Mouse (Mus musculus) kidney, adult 2 months (tissue): ENCODE data around the gene Pkp1. TPM values are rescaled to one million over a fixed set of nuclear protein-coding genes. Genes with fewer than 3 reads are reported as not detected.

Source experiments
- DNase-seq: peaks from one replicate; pipeline ENCODE4 v3.0.0; 2021
- H3K27ac ChIP-seq: fragments of 200-500 bp; 2 replicates; pipeline ENCODE4 v1.5.1; 2012; ENCODE audit warnings: low read depth, low read length, control low read depth, inconsistent platforms; ENCODE audit not compliant: insufficient read depth
- H3K27me3 ChIP-seq: fragments of 200-500 bp; replicated peaks from 2 replicates; pipeline ENCODE4 v1.6.1; 2012; ENCODE audit warnings: mild to moderate bottlenecking, moderate library complexity, low read length, inconsistent platforms; ENCODE audit not compliant: control insufficient read depth, insufficient read depth
- H3K36me3 ChIP-seq: fragments of 200-500 bp; 2 replicates; pipeline ENCODE4 v1.6.1; 2012; ENCODE audit warnings: mild to moderate bottlenecking, moderate library complexity, low read length, inconsistent platforms; ENCODE audit not compliant: control insufficient read depth, insufficient read depth
- H3K4me1 ChIP-seq: fragments of 200-500 bp; 2 replicates; pipeline ENCODE4 v1.6.1; 2011; ENCODE audit warnings: low read length; ENCODE audit not compliant: control insufficient read depth, insufficient read depth
- H3K4me3 ChIP-seq: fragments of 200-500 bp; 2 replicates; pipeline ENCODE4 v1.5.1; 2011; ENCODE audit warnings: mild to moderate bottlenecking, low read depth, low read length, control low read depth; ENCODE audit not compliant: insufficient read depth
- CTCF ChIP-seq: fragments of 200-500 bp; conservative IDR thresholded peaks from 2 replicates; pipeline ENCODE4 v1.5.1; 2011; ENCODE audit warnings: low read depth, mild to moderate bottlenecking, control low read depth, low read length, moderate library complexity, mixed read lengths; ENCODE audit not compliant: insufficient read depth, insufficient read length
- POLR2A ChIP-seq: fragments of 200-500 bp; IDR thresholded peaks from one replicate; pipeline ENCODE4 v1.6.1; 2011; ENCODE audit warnings: low read depth, low read length, control low read depth
- WGBS: fragments of 180-500 bp; shearing (Covaris S2); methylation state at CpG from one replicate; pipeline ENCODE4 v1.1.7; 2018; 5-methylcytosine and 5-hydroxymethylcytosine counted together
- polyA plus RNA-seq: library from polyadenylated mRNA; depleted of rRNA; stranded (reverse); fragments of >200 nt; gene quantifications from 2 replicates; pipeline ENCODE4 v1.2.3, GENCODE M21; 2012; rRNA removed

The Pkp1 gene
- polyA plus RNA-seq: 0.14 and 0.27 TPM in 2 replicates

DNA sequence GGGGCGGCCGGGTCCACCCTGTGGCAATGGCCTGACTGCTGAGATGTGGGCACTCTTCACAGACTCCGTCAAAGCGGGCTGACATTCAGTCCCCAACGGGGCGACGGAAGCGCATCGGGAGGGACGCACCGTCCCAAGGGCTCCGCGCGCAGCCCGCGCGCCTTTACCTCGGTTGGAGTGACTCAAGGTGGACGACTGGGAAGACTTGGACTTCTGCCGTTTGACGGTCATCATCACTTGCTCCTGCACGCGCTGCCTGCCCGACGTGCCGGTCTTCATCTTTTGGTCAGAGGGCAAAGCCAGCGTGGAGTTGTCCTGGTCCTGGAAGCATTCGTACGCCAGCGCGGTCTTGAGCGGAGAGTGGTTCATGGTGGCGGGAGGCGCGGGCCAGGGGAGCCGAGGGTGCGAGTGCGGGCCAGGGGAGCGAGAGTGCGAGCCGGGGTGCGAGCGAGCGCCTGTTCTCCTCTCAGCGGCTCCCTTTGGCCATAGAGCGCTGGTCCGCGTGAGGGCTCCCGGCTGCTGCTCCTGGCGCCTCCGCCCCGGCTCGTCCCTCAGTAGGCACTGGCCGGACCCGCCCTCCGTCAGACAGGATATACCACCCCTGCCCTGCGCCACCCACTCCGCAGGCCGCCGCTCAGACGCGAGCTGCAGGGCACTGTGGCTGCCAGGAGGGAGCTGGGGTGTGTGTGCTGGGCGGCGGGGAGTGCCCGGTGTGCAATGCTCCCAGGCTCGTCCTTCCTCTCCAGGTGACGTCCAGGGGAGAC lies at the start of gene Pkp1:
Gene Pkp1, minus strand, starts transcription at position 564 of the 764 bp plus-strand sequence.
- H3K27ac ChIP-seq: no peak within 1 kb of the TSS
- TF ChIP-seq CTCF (no peak), POLR2A (no peak)
- no peaks in the 10 kb centered on the region for H3K4me1 ChIP-seq
- WGBS: 2% methylated on average over 64 of the region's 67 CpGs
- no peak within 1 kb of the TSS for H3K4me3 ChIP-seq
- no peaks in the 10 kb centered on the region for H3K27me3 ChIP-seq
- no peak for DNase-seq
- H3K36me3 ChIP-seq: no peaks in the 10 kb centered on the region

DNA sequence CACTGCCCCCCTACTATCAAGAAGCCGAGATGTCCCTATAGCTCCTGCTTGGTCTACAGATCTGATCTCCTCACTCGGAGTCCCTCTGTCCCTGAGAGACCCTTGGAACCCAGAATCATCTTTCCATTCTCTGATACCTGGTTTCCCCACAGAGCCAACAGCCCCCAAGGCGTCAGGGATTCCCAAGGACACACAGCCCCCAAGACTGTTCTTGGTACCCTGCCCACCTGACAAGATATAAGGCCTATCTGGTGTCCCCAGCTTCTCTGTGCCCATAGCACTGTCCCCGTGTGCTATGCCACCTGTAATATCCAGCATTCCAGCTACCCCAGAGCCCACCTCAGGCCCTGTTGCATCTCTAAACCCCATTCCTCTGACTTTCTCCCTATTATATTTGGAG lies 48.7 kb upstream of the Pkp1 start:
- no peak for DNase-seq
- Histone ChIP-seq H3K4me3 (no peak overlapping the region), H3K4me1 (no peaks in the 10 kb centered on the region), H3K27ac (no peak overlapping the region), H3K27me3 (no peaks in the 10 kb centered on the region), H3K36me3 (no peaks in the 10 kb centered on the region)
- TF ChIP-seq CTCF (no peak), POLR2A (no peak)
- WGBS: 80% methylated on average over 4 of the region's 4 CpGs

DNA sequence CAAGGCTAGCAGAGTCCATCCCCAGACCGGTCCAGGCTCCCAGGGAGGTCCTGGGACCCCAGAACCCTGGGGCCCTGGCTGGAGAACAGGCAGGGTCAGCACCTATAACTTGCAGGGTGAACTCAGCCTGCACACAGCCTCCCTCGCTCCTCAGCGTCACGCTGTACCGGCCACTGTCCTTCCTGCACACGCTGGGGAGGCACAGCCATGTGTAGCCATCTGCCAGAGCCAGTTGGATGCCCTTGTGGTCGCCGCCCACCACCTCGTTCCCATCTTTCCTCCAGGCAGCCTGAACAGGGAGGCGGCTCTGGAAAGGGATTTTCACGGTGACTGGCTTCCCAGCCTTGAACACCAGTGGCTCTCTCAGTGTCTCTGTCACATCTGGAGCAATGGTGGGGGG lies 45.6 kb upstream of the Pkp1 start:
- no peak for DNase-seq
- no peak for TF ChIP-seq POLR2A
- TF ChIP-seq CTCF: no peak

DNA sequence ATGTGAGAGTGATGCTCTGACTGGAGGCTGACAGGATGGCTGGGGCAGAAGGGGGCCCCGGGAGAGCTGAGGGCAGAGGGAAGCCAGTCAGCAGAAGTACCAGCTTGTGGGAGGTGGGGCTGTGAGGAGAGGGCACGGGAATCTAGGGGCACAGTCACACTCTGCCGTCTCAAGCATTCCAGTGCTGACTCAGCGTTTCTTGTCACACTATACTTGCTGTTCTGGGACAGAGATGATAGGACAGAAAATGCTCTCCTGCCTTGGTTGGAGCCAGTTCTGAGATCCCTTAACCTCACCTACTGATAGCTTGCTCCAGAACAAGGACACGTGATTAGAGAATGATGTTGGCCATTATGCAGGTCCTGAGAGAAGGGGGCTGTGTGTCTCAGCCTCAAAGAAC lies 44.2 kb upstream of the Pkp1 start:
- WGBS: 48% methylated on average over 5 of the region's 5 CpGs
- Histone ChIP-seq H3K27me3 (no peaks in the 10 kb centered on the region), H3K4me1 (no peaks in the 10 kb centered on the region), H3K4me3 (no peak overlapping the region), H3K36me3 (no peaks in the 10 kb centered on the region), H3K27ac (no peak overlapping the region)
- no peak for TF ChIP-seq POLR2A
- no peak for TF ChIP-seq CTCF
- DNase-seq: no peak

More for the DNA sequence above, 45.6 kb upstream of the Pkp1 start:
- no peaks in the 10 kb centered on the region for H3K4me1 ChIP-seq
- no peak overlapping the region for H3K4me3 ChIP-seq
- no peak overlapping the region for H3K27ac ChIP-seq
- WGBS: 65% methylated on average over 11 of the region's 11 CpGs
- H3K27me3 ChIP-seq: no peaks in the 10 kb centered on the region
- H3K36me3 ChIP-seq: no peaks in the 10 kb centered on the region

DNA sequence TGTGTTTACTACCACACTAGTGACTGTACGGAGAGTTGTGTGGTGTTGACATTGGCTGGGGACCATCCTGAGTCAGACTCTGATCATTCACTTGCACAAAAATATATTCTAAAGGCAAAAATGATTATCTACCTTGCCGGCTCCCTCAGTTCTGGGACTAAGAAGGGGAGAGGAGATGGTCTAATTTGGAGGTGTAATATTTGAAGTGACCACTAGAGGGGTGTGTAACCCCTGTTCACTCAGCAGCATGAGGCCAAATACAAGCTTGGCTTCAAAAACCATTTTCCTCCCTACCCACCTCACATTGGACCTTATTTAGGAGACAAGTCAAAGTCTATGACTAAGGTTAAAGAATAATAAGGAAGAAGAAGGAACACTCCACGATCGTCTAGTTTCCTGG lies 39.5 kb upstream of the Pkp1 start:
- no peak for TF ChIP-seq POLR2A
- TF ChIP-seq CTCF: peak; percentile 56
- H3K4me1 ChIP-seq: no peaks in the 10 kb centered on the region
- no peaks in the 10 kb centered on the region for H3K36me3 ChIP-seq
- H3K27ac ChIP-seq: no peak overlapping the region
- H3K27me3 ChIP-seq: no peaks in the 10 kb centered on the region
- DNase-seq: peak; percentile 58
- no peak overlapping the region for H3K4me3 ChIP-seq
- 22% methylated on average over 4 of the region's 4 CpGs for WGBS

DNA sequence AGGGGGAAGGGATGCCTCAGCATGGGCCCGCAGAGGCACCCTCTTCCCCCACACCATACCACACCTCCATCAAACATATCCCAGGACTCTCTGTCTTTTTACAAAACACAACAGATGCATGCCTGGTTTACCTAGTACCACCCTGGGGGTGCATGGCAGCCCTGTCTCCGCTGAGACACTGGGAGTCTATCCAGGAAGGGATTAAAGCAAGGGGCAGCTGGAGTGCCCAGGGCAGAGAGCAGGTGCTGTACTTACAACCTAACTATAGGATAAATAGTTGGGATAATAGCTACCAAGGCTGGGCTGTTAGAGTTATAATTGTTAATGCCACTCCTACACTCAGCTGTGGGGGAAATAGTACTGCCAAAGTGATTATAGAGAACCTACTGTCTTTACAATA lies 29.9 kb upstream of the Pkp1 start:
- H3K27ac ChIP-seq: no peak overlapping the region
- no peaks in the 10 kb centered on the region for H3K36me3 ChIP-seq
- no peak for DNase-seq
- no peak for TF ChIP-seq POLR2A
- TF ChIP-seq CTCF: no peak
- H3K27me3 ChIP-seq: no peaks in the 10 kb centered on the region
- H3K4me1 ChIP-seq: no peaks in the 10 kb centered on the region
- WGBS: 76% methylated on average over 2 of the region's 2 CpGs
- no peak overlapping the region for H3K4me3 ChIP-seq

DNA sequence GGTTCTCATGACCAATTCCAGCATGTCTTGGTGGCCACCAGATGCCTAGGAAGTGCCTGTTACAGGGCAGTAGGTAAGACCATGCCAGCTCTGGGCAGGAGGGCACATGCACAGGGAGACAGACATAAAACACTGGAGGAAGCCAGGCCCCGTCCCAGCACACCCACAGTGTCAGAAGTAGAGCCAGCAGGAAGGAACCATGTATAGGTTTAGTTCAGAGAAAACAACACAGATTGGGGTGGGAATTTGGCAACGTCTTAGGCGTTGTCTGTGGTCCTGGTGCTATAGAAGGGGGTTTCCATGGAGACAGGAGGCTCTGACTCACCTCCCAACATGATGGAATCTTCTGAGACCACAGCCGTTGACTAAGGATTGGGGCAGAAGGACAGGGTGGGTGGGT lies 27.2 kb upstream of the Pkp1 start:
- 63% methylated on average over 4 of the region's 4 CpGs for WGBS

More for the DNA sequence above, 27.2 kb upstream of the Pkp1 start:
- Histone ChIP-seq H3K36me3 (no peaks in the 10 kb centered on the region), H3K27ac (no peak overlapping the region), H3K27me3 (no peaks in the 10 kb centered on the region), H3K4me3 (no peak overlapping the region), H3K4me1 (no peaks in the 10 kb centered on the region)
- TF ChIP-seq CTCF (no peak), POLR2A (no peak)
- DNase-seq: no peak
